Mouse (Mus musculus): ENCODE data around the gene Kdelr3. TPM values are rescaled to one million over a fixed set of nuclear protein-coding genes. Genes with fewer than 3 reads are reported as not detected.

Kdelr3 gene
- polyA plus RNA-seq, 1 experiment: 3.4 TPM

GRCm38 (mm10) chr15:79473638-79474355, 42.4 kb upstream of the Kdelr3 start:
- no peaks in the 10 kb centered on the region for H3K4me1 ChIP-seq (replicated peaks; ENCODE audit: control insufficient read depth, insufficient read depth, low read length)
- H3K36me3 ChIP-seq (ENCODE audit: control insufficient read depth, insufficient read depth, low read length): no peaks in the 10 kb centered on the region
- TF ChIP-seq CTCF (IDR thresholded peaks at IDR 0.05; ENCODE audit: borderline replicate concordance, control insufficient read depth, extremely low read depth, insufficient read depth, low read length, poor library complexity) (no peak), POLR2A (IDR thresholded peaks at IDR 0.05; ENCODE audit: control insufficient read depth, extremely low read depth, insufficient read depth, low read length, poor library complexity) (no peak)
- H3K27me3 ChIP-seq (ENCODE audit: control insufficient read depth, insufficient read depth, low read length): no peaks in the 10 kb centered on the region; the same call in 1 of the 2 replicates
- no peak for DNase-seq
- H3K27ac ChIP-seq (ENCODE audit: control insufficient read depth, insufficient read depth, low read length): no peak overlapping the region
- H3K4me3 ChIP-seq (ENCODE audit: control insufficient read depth, insufficient read depth, low read length): no peak overlapping the region
- 65% methylated on average over 12 of the region's 12 CpGs for WGBS

GRCm38 (mm10) chr15:79477227-79477626, 39.0 kb upstream of the Kdelr3 start:
- no peak for DNase-seq
- Histone ChIP-seq H3K4me3 (ENCODE audit: control insufficient read depth, insufficient read depth, low read length) (no peak overlapping the region), H3K27me3 (ENCODE audit: control insufficient read depth, insufficient read depth, low read length) (no peaks in the 10 kb centered on the region; the same call in 1 of the 2 replicates), H3K27ac (ENCODE audit: control insufficient read depth, insufficient read depth, low read length) (no peak overlapping the region), H3K36me3 (ENCODE audit: control insufficient read depth, insufficient read depth, low read length) (no peaks in the 10 kb centered on the region), H3K4me1 (replicated peaks; ENCODE audit: control insufficient read depth, insufficient read depth, low read length) (no peaks in the 10 kb centered on the region)
- TF ChIP-seq POLR2A (IDR thresholded peaks at IDR 0.05; ENCODE audit: control insufficient read depth, extremely low read depth, insufficient read depth, low read length, poor library complexity): no peak
- TF ChIP-seq CTCF (IDR thresholded peaks at IDR 0.05; ENCODE audit: borderline replicate concordance, control insufficient read depth, extremely low read depth, insufficient read depth, low read length, poor library complexity): no peak
- 73% methylated on average over 6 of the region's 6 CpGs for WGBS

DNA sequence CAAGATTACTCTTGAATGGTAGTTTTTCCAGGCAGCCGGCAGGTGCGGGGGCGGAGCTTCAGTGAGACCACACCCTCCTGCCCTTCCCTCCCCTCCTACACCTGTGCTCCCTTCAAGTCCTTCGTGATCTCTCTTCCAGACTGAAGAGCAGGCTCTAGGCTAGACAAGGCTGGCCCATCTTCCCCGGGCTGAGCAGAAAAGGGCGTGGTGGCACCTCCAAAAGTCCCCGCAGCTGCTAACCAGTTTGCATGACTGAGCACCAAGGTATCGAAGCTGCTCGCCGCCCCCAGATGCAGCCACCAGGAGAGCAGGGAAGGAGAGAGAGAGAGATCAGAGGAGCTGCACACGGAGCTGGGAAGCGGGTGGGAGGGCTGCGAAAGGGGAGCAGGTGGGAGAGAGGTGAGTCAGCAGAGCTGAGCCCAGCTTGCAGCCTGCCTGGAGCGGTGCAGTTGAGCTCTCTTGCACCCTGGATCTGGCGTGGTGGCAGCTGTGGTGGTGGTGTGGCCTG, 35.0 kb upstream of the Kdelr3 start:
- Histone ChIP-seq H3K27ac (ENCODE audit: control insufficient read depth, insufficient read depth, low read length) (no peak overlapping the region), H3K27me3 (ENCODE audit: control insufficient read depth, insufficient read depth, low read length) (no peaks in the 10 kb centered on the region; the same call in 1 of the 2 replicates), H3K4me1 (replicated peaks; ENCODE audit: control insufficient read depth, insufficient read depth, low read length) (no peaks in the 10 kb centered on the region), H3K36me3 (ENCODE audit: control insufficient read depth, insufficient read depth, low read length) (no peaks in the 10 kb centered on the region), H3K4me3 (ENCODE audit: control insufficient read depth, insufficient read depth, low read length) (no peak overlapping the region)
- WGBS: 30% methylated on average over 15 of the region's 15 CpGs
- DNase-seq: no peak
- TF ChIP-seq POLR2A (IDR thresholded peaks at IDR 0.05; ENCODE audit: control insufficient read depth, extremely low read depth, insufficient read depth, low read length, poor library complexity): no peak
- no peak for TF ChIP-seq CTCF (IDR thresholded peaks at IDR 0.05; ENCODE audit: borderline replicate concordance, control insufficient read depth, extremely low read depth, insufficient read depth, low read length, poor library complexity)

- no peaks in the 10 kb centered on the region for H3K36me3 ChIP-seq (ENCODE audit: control insufficient read depth, insufficient read depth, low read length)
- no peak overlapping the region for H3K27ac ChIP-seq (ENCODE audit: control insufficient read depth, insufficient read depth, low read length)
- H3K27me3 ChIP-seq (ENCODE audit: control insufficient read depth, insufficient read depth, low read length): no peaks in the 10 kb centered on the region
- no peak overlapping the region for H3K4me3 ChIP-seq (ENCODE audit: control insufficient read depth, insufficient read depth, low read length)
- DNase-seq: no peak
- H3K4me1 ChIP-seq (replicated peaks; ENCODE audit: control insufficient read depth, insufficient read depth, low read length): no peaks in the 10 kb centered on the region
- 79% methylated on average over 11 of the region's 11 CpGs for WGBS
- no peak for TF ChIP-seq POLR2A (IDR thresholded peaks at IDR 0.05; ENCODE audit: control insufficient read depth, extremely low read depth, insufficient read depth, low read length, poor library complexity)
- no peak for TF ChIP-seq CTCF (IDR thresholded peaks at IDR 0.05; ENCODE audit: borderline replicate concordance, control insufficient read depth, extremely low read depth, insufficient read depth, low read length, poor library complexity)
Measured at GRCm38 (mm10) chr15:79489463-79489862, 26.7 kb upstream of the Kdelr3 start.

GRCm38 (mm10) chr15:79493527-79493926, 22.7 kb upstream of the Kdelr3 start:
- 71% methylated on average over 18 of the region's 18 CpGs for WGBS
- Histone ChIP-seq H3K27me3 (ENCODE audit: control insufficient read depth, insufficient read depth, low read length) (no peaks in the 10 kb centered on the region), H3K36me3 (ENCODE audit: control insufficient read depth, insufficient read depth, low read length) (no peaks in the 10 kb centered on the region), H3K4me3 (ENCODE audit: control insufficient read depth, insufficient read depth, low read length) (no peak overlapping the region), H3K27ac (ENCODE audit: control insufficient read depth, insufficient read depth, low read length) (no peak overlapping the region), H3K4me1 (replicated peaks; ENCODE audit: control insufficient read depth, insufficient read depth, low read length) (no peaks in the 10 kb centered on the region)
- TF ChIP-seq POLR2A (IDR thresholded peaks at IDR 0.05; ENCODE audit: control insufficient read depth, extremely low read depth, insufficient read depth, low read length, poor library complexity) (no peak), CTCF (IDR thresholded peaks at IDR 0.05; ENCODE audit: borderline replicate concordance, control insufficient read depth, extremely low read depth, insufficient read depth, low read length, poor library complexity) (no peak)
- DNase-seq: no peak

GRCm38 (mm10) chr15:79500110-79500509, 16.1 kb upstream of the Kdelr3 start:
- Histone ChIP-seq H3K4me1 (replicated peaks; ENCODE audit: control insufficient read depth, insufficient read depth, low read length) (no peaks in the 10 kb centered on the region), H3K4me3 (ENCODE audit: control insufficient read depth, insufficient read depth, low read length) (no peak overlapping the region), H3K27ac (ENCODE audit: control insufficient read depth, insufficient read depth, low read length) (no peak overlapping the region), H3K27me3 (ENCODE audit: control insufficient read depth, insufficient read depth, low read length) (peaks cover 13% of the 10 kb centered on the region), H3K36me3 (ENCODE audit: control insufficient read depth, insufficient read depth, low read length) (no peaks in the 10 kb centered on the region)
- TF ChIP-seq POLR2A (IDR thresholded peaks at IDR 0.05; ENCODE audit: control insufficient read depth, extremely low read depth, insufficient read depth, low read length, poor library complexity): no peak
- TF ChIP-seq CTCF (IDR thresholded peaks at IDR 0.05; ENCODE audit: borderline replicate concordance, control insufficient read depth, extremely low read depth, insufficient read depth, low read length, poor library complexity): no peak
- no peak for DNase-seq
- 92% methylated on average over 17 of the region's 17 CpGs for WGBS

Data from thymus, adult 2 months (tissue).